Mouse (Mus musculus) splenic B cell, adult 2 months (primary cell): ENCODE measurements around the gene Tmem115.

Experiments
- DNase-seq: peaks from one replicate; pipeline ENCODE4 v3.0.0-alpha.2; 2011; ENCODE audit warnings: low read depth, low spot score
- H3K27me3 ChIP-seq: 2 replicates; pipeline ENCODE4 v1.6.1; 2012; ENCODE audit warnings: mild to moderate bottlenecking, low read length, moderate library complexity, mixed read lengths; ENCODE audit not compliant: control insufficient read depth, poor library complexity, insufficient read depth, severe bottlenecking
- H3K36me3 ChIP-seq: 2 replicates; pipeline ENCODE4 v1.6.1; 2012; ENCODE audit warnings: mild to moderate bottlenecking, low read length, moderate library complexity, mixed read lengths; ENCODE audit not compliant: control insufficient read depth, poor library complexity, insufficient read depth, severe bottlenecking

Tmem115 gene

GRCm38 (mm10) chr9:107533791-107534407 lies at the start of gene Tmem115:
Gene Tmem115 (plus strand): TSS chr9:107533945.
- Histone ChIP-seq H3K27me3 (0 out of 2 replicates have a peak, but pooled peaks cover 3% of the 10 kb centered on the region), H3K36me3 (peaks cover 6% of the 10 kb centered on the region)
- peak; percentile 94 for DNase-seq

GRCm38 (mm10) chr9:107484302-107484701 lies 49.4 kb upstream of the Tmem115 start:
- Histone ChIP-seq H3K36me3 (no peaks in the 10 kb centered on the region), H3K27me3 (no peaks in the 10 kb centered on the region)
- DNase-seq: no peak

GRCm38 (mm10) chr9:107484766-107485165 lies 49.0 kb upstream of the Tmem115 start:
- Histone ChIP-seq H3K27me3 (no peaks in the 10 kb centered on the region), H3K36me3 (no peaks in the 10 kb centered on the region)
- DNase-seq: no peak

GRCm38 (mm10) chr9:107486086-107486485 lies 47.7 kb upstream of the Tmem115 start:
- Histone ChIP-seq H3K27me3 (no peaks in the 10 kb centered on the region), H3K36me3 (no peaks in the 10 kb centered on the region)
- DNase-seq: no peak

GRCm38 (mm10) chr9:107486507-107487225 lies 47.1 kb upstream of the Tmem115 start:
- Histone ChIP-seq H3K36me3 (no peaks in the 10 kb centered on the region), H3K27me3 (no peaks in the 10 kb centered on the region)
- no peak for DNase-seq

- Histone ChIP-seq H3K27me3 (no peaks in the 10 kb centered on the region), H3K36me3 (no peaks in the 10 kb centered on the region)
- DNase-seq: no peak
Measured at GRCm38 (mm10) chr9:107490146-107490545, 43.6 kb upstream of the Tmem115 start.

- H3K36me3 ChIP-seq: no peaks in the 10 kb centered on the region
- no peak for DNase-seq
- H3K27me3 ChIP-seq: no peaks in the 10 kb centered on the region
Measured at GRCm38 (mm10) chr9:107490625-107491024, 43.1 kb upstream of the Tmem115 start.

GRCm38 (mm10) chr9:107493511-107493910 lies 40.2 kb upstream of the Tmem115 start:
- Histone ChIP-seq H3K27me3 (no peaks in the 10 kb centered on the region), H3K36me3 (no peaks in the 10 kb centered on the region)
- no peak for DNase-seq

GRCm38 (mm10) chr9:107494238-107494637 lies 39.5 kb upstream of the Tmem115 start:
- no peak for DNase-seq
- H3K27me3 ChIP-seq: no peaks in the 10 kb centered on the region
- H3K36me3 ChIP-seq: no peaks in the 10 kb centered on the region

- Histone ChIP-seq H3K27me3 (no peaks in the 10 kb centered on the region), H3K36me3 (no peaks in the 10 kb centered on the region)
- no peak for DNase-seq
Measured at GRCm38 (mm10) chr9:107496359-107496758, 37.4 kb upstream of the Tmem115 start.

- Histone ChIP-seq H3K27me3 (no peaks in the 10 kb centered on the region), H3K36me3 (no peaks in the 10 kb centered on the region)
- no peak for DNase-seq
Measured at GRCm38 (mm10) chr9:107500708-107501286, 32.9 kb upstream of the Tmem115 start.

- Histone ChIP-seq H3K27me3 (no peaks in the 10 kb centered on the region), H3K36me3 (no peaks in the 10 kb centered on the region)
- DNase-seq: no peak
Measured at GRCm38 (mm10) chr9:107502131-107502846, 31.5 kb upstream of the Tmem115 start.

GRCm38 (mm10) chr9:107504662-107505537 lies 28.8 kb upstream of the Tmem115 start:
- no peaks in the 10 kb centered on the region for H3K27me3 ChIP-seq
- no peak for DNase-seq

GRCm38 (mm10) chr9:107508266-107508665 lies 25.5 kb upstream of the Tmem115 start:
- no peak for DNase-seq
- H3K36me3 ChIP-seq: no peaks in the 10 kb centered on the region
- no peaks in the 10 kb centered on the region for H3K27me3 ChIP-seq

More at GRCm38 (mm10) chr9:107504662-107505537, 28.8 kb upstream of the Tmem115 start:
- H3K36me3 ChIP-seq: no peaks in the 10 kb centered on the region
